Mouse (Mus musculus): Measurements from ENCODE around the gene Maml1. TPM values are rescaled to one million over a fixed set of nuclear protein-coding genes. Genes with fewer than 3 reads are reported as not detected.

Maml1 gene
- 13.9 and 16.3 TPM in 2 replicates for polyA plus RNA-seq (2012; ENCODE audit: insufficient read depth, insufficient read length, missing spikeins)

DNA sequence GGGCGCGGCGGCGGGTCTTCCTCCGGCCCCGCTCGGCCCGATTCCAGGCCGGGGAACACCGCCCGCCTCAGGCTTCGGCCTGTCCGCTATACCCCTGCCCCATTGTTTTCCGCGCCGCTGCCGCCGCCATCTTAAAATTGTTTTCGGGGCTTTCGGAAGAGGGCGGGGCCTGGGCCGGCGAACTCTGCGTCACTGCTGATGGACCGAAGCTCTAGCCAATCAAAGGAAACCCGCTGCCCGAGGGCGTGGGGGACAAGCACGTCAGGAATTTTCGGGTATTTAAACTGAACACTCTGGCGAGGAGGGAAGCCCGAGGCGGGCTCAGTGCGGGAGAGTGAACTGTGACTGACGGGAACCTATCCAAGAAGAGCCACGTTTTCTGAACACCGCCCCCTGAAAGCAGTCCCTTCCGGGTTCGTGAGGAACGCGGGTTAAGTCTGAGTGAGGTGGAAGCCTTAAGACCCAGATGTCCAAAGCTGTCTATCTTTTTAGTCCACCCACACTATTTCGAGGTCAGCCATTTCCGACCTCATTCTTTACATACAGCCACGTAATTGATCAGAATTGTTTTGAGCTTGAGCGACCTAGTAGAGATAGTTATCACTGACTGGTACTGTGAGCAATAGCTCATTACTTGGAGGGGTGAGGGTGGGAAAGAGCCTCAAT lies at the start of gene Maml1:
Maml1 (minus strand) TSS at position 122 of the 666 bp plus-strand sequence.
- no peak for TF ChIP-seq CTCF (IDR thresholded peaks at IDR 0.05; ENCODE audit: low read depth, low read length)
- TF ChIP-seq POLR2A (IDR thresholded peaks at IDR 0.05; ENCODE audit: borderline replicate concordance, low read depth, low read length), result peak; percentile 85; the same call in 1 of the 2 replicates
- H3K4me3 ChIP-seq (ENCODE audit: insufficient read depth, low read length), result peak within 1 kb of the TSS; percentile 80
- H3K4me1 ChIP-seq (ENCODE audit: control insufficient read depth, insufficient read depth, low read length), result peaks cover 15% of the 10 kb centered on the region
- H3K27ac ChIP-seq (ENCODE audit: insufficient read depth, low read depth, low read length), result peak within 1 kb of the TSS; percentile 70

DNA sequence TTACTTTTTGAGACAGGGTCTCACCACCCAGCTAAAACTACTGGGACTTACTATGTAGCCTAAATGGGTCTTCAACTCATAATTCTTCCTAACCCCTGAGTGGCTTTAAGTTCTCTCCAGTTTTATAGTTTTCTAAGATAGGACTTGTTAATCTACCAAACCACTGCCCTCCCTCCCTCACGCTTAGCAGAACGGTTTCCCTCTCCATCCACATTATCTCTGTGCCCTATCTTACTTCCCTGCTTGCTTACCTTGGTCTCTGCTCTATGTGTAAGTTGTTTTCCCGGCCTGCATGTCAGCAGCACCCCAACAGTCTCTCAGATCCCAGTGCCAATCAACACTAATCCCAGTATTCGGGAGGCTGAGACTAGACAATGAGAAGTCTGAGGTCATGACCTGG lies 44.8 kb upstream of the Maml1 start:
- no peak for TF ChIP-seq CTCF (IDR thresholded peaks at IDR 0.05; ENCODE audit: low read depth, low read length)
- TF ChIP-seq POLR2A (IDR thresholded peaks at IDR 0.05; ENCODE audit: borderline replicate concordance, low read depth, low read length), result no peak
- no peak overlapping the region for H3K27ac ChIP-seq (ENCODE audit: insufficient read depth, low read depth, low read length)
- no peak overlapping the region for H3K4me3 ChIP-seq (ENCODE audit: insufficient read depth, low read length)
- no peaks in the 10 kb centered on the region for H3K4me1 ChIP-seq (ENCODE audit: control insufficient read depth, insufficient read depth, low read length)

DNA sequence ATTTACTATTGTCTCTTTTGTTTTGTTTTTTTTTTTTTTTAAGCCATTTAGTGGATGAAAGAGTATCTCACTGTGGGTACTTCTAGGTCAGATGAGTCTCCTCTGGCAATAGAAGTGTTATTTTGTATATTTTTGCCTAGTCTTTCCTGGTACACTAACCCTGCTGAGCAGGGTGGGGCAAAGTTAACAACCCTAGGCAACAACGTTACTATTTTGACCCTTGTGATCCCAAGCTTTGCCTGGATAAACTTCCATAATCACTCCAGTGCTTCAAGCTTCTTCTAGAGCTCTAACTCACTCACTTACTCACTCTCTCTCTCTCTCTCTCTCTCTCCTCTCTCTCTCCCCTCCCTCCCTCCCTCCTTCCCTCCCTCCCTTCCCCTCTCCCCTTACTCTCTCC lies 44.0 kb upstream of the Maml1 start:
- no peak overlapping the region for H3K27ac ChIP-seq (ENCODE audit: insufficient read depth, low read depth, low read length)
- H3K4me3 ChIP-seq (ENCODE audit: insufficient read depth, low read length), result no peak overlapping the region
- TF ChIP-seq CTCF (IDR thresholded peaks at IDR 0.05; ENCODE audit: low read depth, low read length) (no peak), POLR2A (IDR thresholded peaks at IDR 0.05; ENCODE audit: borderline replicate concordance, low read depth, low read length) (no peak)
- H3K4me1 ChIP-seq (ENCODE audit: control insufficient read depth, insufficient read depth, low read length), result no peaks in the 10 kb centered on the region

DNA sequence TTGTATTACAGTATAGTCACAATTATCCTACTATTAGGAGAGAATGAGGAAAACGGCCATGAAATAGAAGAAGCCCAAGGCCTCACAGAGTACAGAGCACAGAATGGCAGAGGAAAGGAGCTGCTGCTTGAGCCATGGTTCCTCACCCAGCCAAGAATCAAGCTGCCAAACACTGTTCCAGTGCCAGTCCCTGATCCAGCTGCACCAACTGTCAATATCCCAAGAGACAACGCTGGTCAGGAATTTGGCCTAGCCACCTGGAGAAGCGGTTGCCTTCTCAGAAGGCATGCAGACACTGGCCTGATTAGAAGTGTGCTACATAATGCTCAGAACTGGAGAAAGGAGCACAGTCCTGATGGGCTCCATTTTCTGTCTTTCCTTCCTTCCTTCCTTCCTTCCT lies 41.1 kb upstream of the Maml1 start:
- Histone ChIP-seq H3K4me3 (ENCODE audit: insufficient read depth, low read length) (no peak overlapping the region), H3K27ac (ENCODE audit: insufficient read depth, low read depth, low read length) (no peak overlapping the region), H3K4me1 (ENCODE audit: control insufficient read depth, insufficient read depth, low read length) (peaks cover 8% of the 10 kb centered on the region)
- TF ChIP-seq CTCF (IDR thresholded peaks at IDR 0.05; ENCODE audit: low read depth, low read length) (no peak), POLR2A (IDR thresholded peaks at IDR 0.05; ENCODE audit: borderline replicate concordance, low read depth, low read length) (no peak)

DNA sequence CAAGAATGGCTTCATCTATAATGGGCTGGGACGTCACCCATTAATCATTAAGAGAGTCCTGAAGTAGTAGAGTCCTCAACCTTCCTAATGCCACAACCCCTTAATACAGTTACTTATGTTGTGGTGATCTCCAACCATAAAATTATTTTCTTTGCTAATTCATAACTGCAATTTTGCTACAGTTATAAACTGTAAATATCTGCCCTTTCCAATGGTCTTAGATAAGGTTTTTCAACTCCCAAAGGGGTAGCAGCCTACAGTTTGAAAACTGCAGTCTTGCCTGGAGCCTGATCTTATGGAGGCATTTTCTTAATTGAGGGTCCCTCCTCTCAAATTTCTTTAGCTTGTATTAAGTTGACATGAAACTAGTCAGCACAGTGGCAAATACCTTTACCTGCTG lies 37.3 kb upstream of the Maml1 start:
- no peak for TF ChIP-seq POLR2A (IDR thresholded peaks at IDR 0.05; ENCODE audit: borderline replicate concordance, low read depth, low read length)
- TF ChIP-seq CTCF (IDR thresholded peaks at IDR 0.05; ENCODE audit: low read depth, low read length), result no peak
- H3K4me3 ChIP-seq (ENCODE audit: insufficient read depth, low read length), result no peak overlapping the region
- no peak overlapping the region for H3K27ac ChIP-seq (ENCODE audit: insufficient read depth, low read depth, low read length)
- peaks cover 11% of the 10 kb centered on the region for H3K4me1 ChIP-seq (ENCODE audit: control insufficient read depth, insufficient read depth, low read length)

DNA sequence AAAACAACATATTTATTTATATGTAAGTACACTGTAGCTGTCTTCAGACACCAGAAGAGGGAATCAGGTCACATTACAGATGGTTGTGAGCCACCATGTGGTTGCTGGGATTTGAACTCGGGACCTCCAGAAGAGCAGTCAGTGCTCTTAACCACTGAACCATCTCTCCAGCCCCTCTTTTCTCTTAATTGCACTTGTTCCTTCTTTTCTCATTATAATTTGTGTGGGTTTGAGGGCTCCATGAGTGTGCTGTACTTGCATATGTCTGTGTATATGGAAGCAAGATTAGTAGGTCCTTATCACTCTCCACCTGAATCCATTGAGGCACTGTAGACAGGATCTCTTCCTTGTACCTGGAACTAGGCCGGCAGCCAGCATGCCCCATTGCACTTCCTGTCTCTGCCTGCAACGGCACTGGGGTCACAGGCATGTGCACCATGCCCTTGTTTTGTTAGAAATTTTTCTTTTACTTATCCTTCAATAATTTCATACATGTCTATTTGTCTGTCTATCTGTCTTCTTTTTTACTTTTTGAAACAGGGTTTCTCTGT lies 36.0 kb upstream of the Maml1 start:
- H3K4me3 ChIP-seq (ENCODE audit: insufficient read depth, low read length), result no peak overlapping the region
- no peak for TF ChIP-seq POLR2A (IDR thresholded peaks at IDR 0.05; ENCODE audit: borderline replicate concordance, low read depth, low read length)
- no peak for TF ChIP-seq CTCF (IDR thresholded peaks at IDR 0.05; ENCODE audit: low read depth, low read length)
- no peak overlapping the region for H3K27ac ChIP-seq (ENCODE audit: insufficient read depth, low read depth, low read length)
- peaks cover 13% of the 10 kb centered on the region for H3K4me1 ChIP-seq (ENCODE audit: control insufficient read depth, insufficient read depth, low read length)

DNA sequence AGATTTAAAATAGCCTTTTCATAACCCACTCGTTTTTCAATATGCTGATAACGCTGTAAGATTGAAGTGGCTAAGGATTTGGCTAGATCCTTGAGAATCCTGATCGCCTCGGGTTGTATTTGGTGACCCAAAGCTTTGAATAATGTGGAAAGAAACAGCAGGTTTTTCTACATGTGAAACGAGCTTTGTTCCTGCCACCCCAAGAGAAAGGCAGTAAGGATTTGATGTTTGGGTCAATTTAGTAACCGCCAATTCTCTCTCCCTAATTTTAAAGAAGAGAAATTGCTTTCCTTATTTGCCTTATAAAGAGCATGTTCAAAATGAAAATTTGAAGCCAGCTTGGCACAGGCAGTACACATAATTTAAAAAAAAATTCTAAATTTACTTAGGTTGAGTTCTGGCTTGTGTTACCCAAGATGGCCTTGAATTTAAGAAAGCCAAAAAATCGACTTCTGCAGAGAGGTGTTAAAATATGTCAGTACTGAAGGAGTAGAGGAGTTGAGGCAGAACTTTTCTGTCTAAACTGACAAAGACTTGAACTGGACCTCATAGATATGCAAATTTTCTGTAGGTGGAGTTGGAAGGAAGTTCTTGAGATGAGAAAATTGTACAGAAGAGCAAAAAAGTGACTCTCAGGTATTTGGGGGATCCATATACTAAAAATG lies 34.3 kb upstream of the Maml1 start:
- Histone ChIP-seq H3K4me3 (ENCODE audit: insufficient read depth, low read length) (peak overlapping the region; percentile 68), H3K4me1 (ENCODE audit: control insufficient read depth, insufficient read depth, low read length) (peaks cover 17% of the 10 kb centered on the region), H3K27ac (ENCODE audit: insufficient read depth, low read depth, low read length) (peak overlapping the region; percentile 60)
- TF ChIP-seq CTCF (IDR thresholded peaks at IDR 0.05; ENCODE audit: low read depth, low read length) (no peak), POLR2A (IDR thresholded peaks at IDR 0.05; ENCODE audit: borderline replicate concordance, low read depth, low read length) (no peak)

DNA sequence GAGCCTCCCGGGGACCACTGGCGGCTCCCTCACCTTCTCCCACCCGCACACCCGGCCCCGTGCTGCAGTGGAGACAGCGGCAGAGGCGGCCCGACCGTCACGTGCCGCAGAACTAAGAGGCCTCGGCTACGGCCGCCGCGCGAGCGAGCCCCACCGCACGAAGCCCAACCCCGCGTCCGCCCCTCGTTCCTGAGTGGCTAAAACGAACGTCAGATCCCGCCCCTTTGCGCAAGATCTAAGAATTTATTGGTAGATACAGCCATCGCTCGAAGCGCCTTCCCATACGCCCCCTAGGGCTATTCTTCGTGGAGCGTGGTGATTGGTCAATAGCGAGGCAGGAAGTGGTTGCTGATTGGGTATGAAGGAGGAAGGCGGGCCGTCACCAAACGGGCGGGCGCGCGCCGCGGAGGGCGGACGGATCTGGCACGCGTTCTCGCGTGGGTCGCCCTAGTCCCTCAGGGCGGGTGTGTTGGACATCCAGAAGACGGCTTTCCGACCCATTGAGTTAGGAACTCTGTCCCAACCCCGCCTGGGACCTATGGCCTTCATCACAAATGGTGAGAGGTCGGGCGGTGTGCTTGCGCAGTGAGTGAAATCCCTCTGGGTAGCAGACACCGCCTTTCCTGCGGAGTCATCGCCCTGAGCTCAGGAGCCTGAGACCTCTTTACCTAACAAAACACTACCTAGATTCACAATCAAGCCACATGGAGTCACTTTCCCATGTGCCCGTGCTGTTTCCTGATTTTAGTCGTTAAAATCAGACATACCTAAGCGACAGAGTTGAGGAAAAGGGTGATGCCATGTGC lies 33.6 kb upstream of the Maml1 start, which contains the start of gene Canx:
Canx (minus strand) TSS at position 178 of the 806 bp plus-strand sequence.
- peaks cover 20% of the 10 kb centered on the region for H3K4me1 ChIP-seq (ENCODE audit: control insufficient read depth, insufficient read depth, low read length)
- peak within 1 kb of the TSS; percentile 60 for H3K27ac ChIP-seq (ENCODE audit: insufficient read depth, low read depth, low read length)
- TF ChIP-seq CTCF (IDR thresholded peaks at IDR 0.05; ENCODE audit: low read depth, low read length), result no peak
- peak; percentile 76 for TF ChIP-seq POLR2A (IDR thresholded peaks at IDR 0.05; ENCODE audit: borderline replicate concordance, low read depth, low read length)
- H3K4me3 ChIP-seq (ENCODE audit: insufficient read depth, low read length), result peak within 1 kb of the TSS; percentile 76

DNA sequence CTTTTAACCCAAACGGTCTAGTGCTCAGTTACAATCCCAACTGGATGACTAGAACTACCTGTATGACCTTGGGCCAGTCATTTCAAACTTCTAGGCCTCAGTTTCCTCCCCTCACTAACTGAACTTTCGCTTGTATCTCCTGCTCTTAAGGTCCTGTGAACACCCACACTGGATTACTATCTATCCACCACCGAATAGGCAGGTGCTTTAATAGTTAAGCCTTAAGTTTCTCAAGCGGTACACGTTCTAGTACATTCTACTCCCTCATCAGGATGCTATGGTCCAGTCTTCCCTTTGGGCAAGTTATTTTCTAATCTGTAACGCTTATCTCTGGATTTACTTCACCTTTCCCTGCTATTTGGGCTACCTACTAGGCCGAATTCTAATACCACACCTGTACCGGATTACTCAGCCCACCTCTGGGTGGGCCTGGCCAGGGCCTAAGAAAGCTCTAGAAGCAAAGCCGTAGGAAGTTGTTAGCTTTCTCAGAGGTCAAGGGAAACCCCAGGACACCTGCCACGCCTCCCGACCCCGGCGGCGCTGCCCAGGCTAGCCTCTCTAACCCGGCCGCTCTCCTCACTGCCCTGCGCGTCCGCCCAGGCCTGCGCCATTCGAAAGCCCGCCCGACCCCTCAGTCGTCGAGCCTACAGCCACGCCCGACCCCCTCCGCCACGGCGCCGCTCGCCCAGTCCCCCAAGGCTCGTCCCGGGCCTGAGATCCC lies 32.8 kb upstream of the Maml1 start:
- Histone ChIP-seq H3K27ac (ENCODE audit: insufficient read depth, low read depth, low read length) (peak overlapping the region; percentile 60), H3K4me1 (ENCODE audit: control insufficient read depth, insufficient read depth, low read length) (peaks cover 16% of the 10 kb centered on the region), H3K4me3 (ENCODE audit: insufficient read depth, low read length) (peak overlapping the region; percentile 76)
- TF ChIP-seq CTCF (IDR thresholded peaks at IDR 0.05; ENCODE audit: low read depth, low read length), result no peak
- TF ChIP-seq POLR2A (IDR thresholded peaks at IDR 0.05; ENCODE audit: borderline replicate concordance, low read depth, low read length), result no peak
